Mouse (Mus musculus): ENCODE measurements at regions not wholly inside any gene's neighbourhood (a gene's known extent, or its start where the extent isn't known, plus 50 kb on each side); places are given as distances from the start of the nearest gene placed in this dataset.

- no peak for TF ChIP-seq POLR2A (IDR thresholded peaks at IDR 0.05; ENCODE audit: low read depth, low read length)
- TF ChIP-seq CTCF (IDR thresholded peaks at IDR 0.05; ENCODE audit: borderline replicate concordance, insufficient read depth, low read length) = no peak
Measured at GRCm38 (mm10) chr8:35300359-35300758, 465.2 kb upstream of the Gm19410 start.
